Mouse (Mus musculus) small intestine, adult 2 months (tissue): ENCODE measurements around the gene Stt3a.

Source experiments
- CTCF ChIP-seq: fragments of 200-500 bp; IDR thresholded peaks from 2 replicates; pipeline ENCODE4 v1.5.1; 2012; ENCODE audit warnings: low read depth, mild to moderate bottlenecking, control low read depth, inconsistent platforms, low read length, moderate library complexity, mixed read lengths; ENCODE audit not compliant: insufficient replicate concordance, insufficient read length; ENCODE audit errors: extremely low read depth
- POLR2A ChIP-seq: fragments of 200-500 bp; IDR thresholded peaks from 2 replicates; pipeline ENCODE4 v1.6.1; 2012; ENCODE audit warnings: low read depth, mild to moderate bottlenecking, control low read depth, inconsistent platforms, low read length, moderate library complexity

DNA sequence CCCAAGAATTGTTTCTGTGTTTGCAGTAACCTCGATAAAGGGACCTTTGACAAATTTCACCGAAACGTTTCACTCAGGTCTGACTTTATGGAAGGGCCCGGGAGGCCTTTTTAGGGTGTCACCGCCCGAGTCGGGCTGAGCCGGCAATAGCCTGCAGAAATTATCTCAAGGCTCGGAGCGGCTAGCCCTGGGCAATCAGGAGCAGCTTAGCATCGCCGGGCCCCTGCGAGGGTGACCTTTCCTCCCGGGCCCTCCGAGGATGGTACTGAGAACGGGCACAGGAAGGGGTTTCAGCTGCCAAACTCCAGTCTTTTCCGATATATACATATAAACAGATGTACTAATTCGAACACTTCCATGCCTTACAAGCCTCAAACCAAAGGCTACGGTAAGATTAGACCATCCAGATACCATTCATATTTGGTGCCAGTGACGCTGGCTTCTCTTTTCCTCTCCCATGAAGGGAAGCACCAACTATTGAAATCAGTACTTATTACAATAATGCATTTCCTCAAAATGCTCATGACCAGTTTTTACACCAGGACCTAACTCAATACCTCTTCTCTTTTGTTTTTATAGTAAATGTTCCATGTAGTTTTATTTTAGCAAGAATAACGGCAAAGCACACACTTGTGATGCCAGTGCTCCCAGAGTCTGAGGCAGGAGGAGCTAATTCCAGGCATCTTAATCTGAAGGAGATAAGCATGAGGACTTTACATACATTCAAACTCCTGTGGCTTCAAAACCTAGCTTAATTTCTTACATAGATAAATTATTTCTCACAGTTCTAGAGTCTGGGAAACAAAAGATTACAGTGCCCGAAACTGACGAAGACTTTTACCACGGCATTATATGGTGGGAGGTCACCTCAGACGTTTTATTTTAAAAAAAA is 923 bp upstream of the Stt3a start:
- TF ChIP-seq POLR2A (no peak), CTCF (no peak)
